Mouse (Mus musculus) forebrain, postnatal 0 days (tissue): ENCODE data around the gene Zc3h18. TPM values are rescaled to one million over a fixed set of nuclear protein-coding genes. Genes with fewer than 3 reads are reported as not detected.

Experiments
- ATAC-seq: fragments of 200-750 bp; cut with Nextera tagmentation; 2 replicates; pipeline ENCODE4 v1.8.0; 2017; ENCODE audit warnings: mild to moderate bottlenecking, moderate library complexity
- DNase-seq: peaks from one replicate; pipeline ENCODE4 v3.0.0-alpha.2; 2015
- H3K27ac ChIP-seq: fragments of 300-500 bp; sonication (generic); 2 replicates; pipeline ENCODE4 v1.5.1; 2014; ENCODE audit warnings: low read depth, mild to moderate bottlenecking, antibody characterized with exemption, low read length, moderate library complexity, mixed read lengths
- H3K27me3 ChIP-seq: fragments of 300-500 bp; sonication (generic); 2 replicates; pipeline ENCODE4 v1.6.1; 2014; ENCODE audit warnings: mild to moderate bottlenecking, low read length, mixed read lengths; ENCODE audit not compliant: insufficient read depth
- H3K36me3 ChIP-seq: fragments of 300-500 bp; sonication (generic); 2 replicates; pipeline ENCODE4 v1.6.1; 2014; ENCODE audit warnings: mild to moderate bottlenecking, moderate library complexity; ENCODE audit not compliant: insufficient read depth
- H3K4me1 ChIP-seq: fragments of 300-500 bp; sonication (generic); 2 replicates; pipeline ENCODE4 v1.6.1; 2014; ENCODE audit warnings: antibody characterized with exemption; ENCODE audit not compliant: insufficient read depth
- H3K4me2 ChIP-seq: fragments of 300-500 bp; sonication (generic); 2 replicates; pipeline ENCODE4 v1.6.1; 2014; ENCODE audit warnings: low read depth, mild to moderate bottlenecking, moderate library complexity
- H3K4me3 ChIP-seq: fragments of 300-500 bp; sonication (generic); 2 replicates; pipeline ENCODE4 v1.5.1; 2014; ENCODE audit warnings: low read depth, low read length, mixed read lengths
- H3K9ac ChIP-seq: fragments of 300-500 bp; sonication (generic); 2 replicates; pipeline ENCODE4 v1.6.1; 2014; ENCODE audit warnings: mild to moderate bottlenecking
- H3K9me3 ChIP-seq: fragments of 300-500 bp; sonication (generic); 2 replicates; pipeline ENCODE4 v1.6.1; 2016; ENCODE audit warnings: low read length
- CTCF ChIP-seq: sonication (generic); IDR thresholded peaks from 2 replicates; pipeline ENCODE4 v1.5.1; 2016; ENCODE audit warnings: antibody characterized with exemption, control low read depth, low read depth
- WGBS: fragments of 180-500 bp; shearing (Covaris S2); extraction: QIAGEN DNeasy Blood & Tissue Kit; methylation state at CpG from one replicate; pipeline ENCODE4 v1.1.7; 2014; 5-methylcytosine and 5-hydroxymethylcytosine counted together
- polyA plus RNA-seq: library from polyadenylated mRNA; unstranded; fragments of >200 nt; fragmentation: Nextera tagmentation; extraction: Ambion mirVana; gene quantifications from 2 replicates; pipeline ENCODE4 v1.2.1, GENCODE M21; 2015
- total RNA-seq: library from RNA; depleted of rRNA; stranded (reverse); fragments of >200 nt; gene quantifications from 2 replicates; pipeline ENCODE4 v1.2.3, GENCODE M21; 2014

Gene Zc3h18
- total and polyA plus RNA-seq, 2 experiments from 2014 or later: 27.3 to 40.9 TPM

DNA sequence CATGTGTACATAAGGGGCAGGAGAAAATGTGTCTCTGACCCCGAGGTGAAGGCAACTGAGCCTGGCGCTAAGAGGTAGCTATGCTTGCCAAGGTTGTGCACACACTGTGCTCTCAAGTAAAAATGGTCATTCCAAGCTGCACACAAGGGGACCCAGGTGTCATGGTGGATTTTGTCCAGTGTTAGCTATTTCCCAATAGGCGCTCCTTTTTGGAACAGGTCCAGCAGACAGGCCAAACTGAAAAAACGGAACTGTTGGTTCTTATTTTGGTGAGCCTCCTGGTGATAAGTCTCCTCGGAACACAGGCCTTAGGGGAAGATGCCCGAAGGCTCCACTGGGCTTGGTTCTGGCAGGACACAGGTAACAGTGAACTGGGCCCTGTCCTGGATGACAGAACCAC, 78.0 kb downstream of the Zc3h18 start:
- H3K27ac ChIP-seq: no peak overlapping the region
- ATAC-seq: no peak
- no peak for TF ChIP-seq CTCF
- no peaks in the 10 kb centered on the region for H3K36me3 ChIP-seq
- no peak for DNase-seq
- H3K4me3 ChIP-seq: no peak overlapping the region
- H3K4me2 ChIP-seq: no peak overlapping the region
- H3K4me1 ChIP-seq: no peaks in the 10 kb centered on the region
- H3K9me3 ChIP-seq: no peaks in the 10 kb centered on the region
- 87% methylated on average over 6 of the region's 6 CpGs for WGBS
- peaks cover under 1% of the 10 kb centered on the region; the same call in 1 of the 2 replicates for H3K27me3 ChIP-seq
- no peak overlapping the region for H3K9ac ChIP-seq

DNA sequence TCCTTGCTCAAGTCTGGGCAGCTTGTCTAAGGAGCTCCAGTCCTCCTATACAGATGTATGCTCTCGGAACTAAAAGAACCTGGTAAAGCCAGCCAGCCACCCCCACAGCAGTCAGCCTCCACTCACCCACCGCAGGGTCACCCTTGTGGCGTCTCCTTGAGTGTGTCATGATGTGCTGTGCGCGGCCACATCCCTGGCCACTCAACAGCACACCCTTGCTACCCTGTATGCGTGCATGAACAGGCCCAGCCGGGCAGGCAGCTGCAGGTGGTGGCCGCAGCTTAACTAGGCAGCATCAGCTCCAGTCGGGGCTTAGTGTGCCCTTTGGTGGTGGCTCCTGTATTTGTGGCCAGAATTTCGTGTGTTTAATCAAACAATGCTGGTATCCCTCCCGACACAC, 80.8 kb downstream of the Zc3h18 start:
- Histone ChIP-seq H3K36me3 (no peaks in the 10 kb centered on the region), H3K9ac (no peak overlapping the region), H3K4me2 (no peak overlapping the region), H3K27ac (no peak overlapping the region), H3K9me3 (no peaks in the 10 kb centered on the region), H3K4me1 (no peaks in the 10 kb centered on the region), H3K4me3 (no peak overlapping the region), H3K27me3 (peaks cover 28% of the 10 kb centered on the region)
- DNase-seq (no peak), ATAC-seq (no peak)
- 76% methylated on average over 11 of the region's 11 CpGs for WGBS
- no peak for TF ChIP-seq CTCF

GRCm38 (mm10) chr8:122459218-122459900, 83.0 kb downstream of the Zc3h18 start:
- 56% methylated on average over 6 of the region's 6 CpGs for WGBS
- H3K27ac ChIP-seq: no peak overlapping the region
- no peak for ATAC-seq
- no peak overlapping the region for H3K9ac ChIP-seq
- H3K4me2 ChIP-seq: no peak overlapping the region
- no peak overlapping the region for H3K4me3 ChIP-seq
- TF ChIP-seq CTCF: peak; percentile 44; the same call in 1 of the 2 replicates
- DNase-seq: no peak
- H3K36me3 ChIP-seq: no peaks in the 10 kb centered on the region
- H3K4me1 ChIP-seq: no peaks in the 10 kb centered on the region
- peaks cover 28% of the 10 kb centered on the region for H3K27me3 ChIP-seq
- no peaks in the 10 kb centered on the region for H3K9me3 ChIP-seq

DNA sequence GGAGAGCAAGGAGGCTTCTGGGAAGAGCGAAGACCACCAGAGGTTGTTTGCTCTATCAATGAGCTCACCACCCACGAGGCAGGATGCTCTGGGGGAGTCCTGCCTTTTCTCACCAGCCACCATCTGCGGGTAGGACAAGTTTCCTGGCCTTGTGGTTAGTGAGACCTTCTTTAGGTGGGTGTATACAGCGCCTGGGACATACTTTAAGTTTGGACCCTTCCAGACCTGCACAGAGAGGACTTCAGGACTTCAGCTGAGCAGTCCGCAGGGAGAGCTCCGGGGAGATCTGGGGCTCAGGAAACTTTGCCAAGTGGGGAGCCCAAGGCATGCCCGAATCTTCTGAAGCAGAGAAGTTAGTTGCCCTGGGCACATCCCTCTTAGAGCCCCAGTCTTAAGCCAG, 83.6 kb downstream of the Zc3h18 start:
- Histone ChIP-seq H3K9me3 (no peaks in the 10 kb centered on the region), H3K4me2 (peak overlapping the region; percentile 59), H3K9ac (no peak overlapping the region), H3K4me1 (no peaks in the 10 kb centered on the region), H3K27ac (no peak overlapping the region), H3K4me3 (peak overlapping the region; percentile 32; the same call in 1 of the 2 replicates), H3K27me3 (peaks cover 28% of the 10 kb centered on the region), H3K36me3 (no peaks in the 10 kb centered on the region)
- TF ChIP-seq CTCF: no peak
- no peak for DNase-seq
- ATAC-seq: no peak
- WGBS: 27% methylated on average over 7 of the region's 7 CpGs

DNA sequence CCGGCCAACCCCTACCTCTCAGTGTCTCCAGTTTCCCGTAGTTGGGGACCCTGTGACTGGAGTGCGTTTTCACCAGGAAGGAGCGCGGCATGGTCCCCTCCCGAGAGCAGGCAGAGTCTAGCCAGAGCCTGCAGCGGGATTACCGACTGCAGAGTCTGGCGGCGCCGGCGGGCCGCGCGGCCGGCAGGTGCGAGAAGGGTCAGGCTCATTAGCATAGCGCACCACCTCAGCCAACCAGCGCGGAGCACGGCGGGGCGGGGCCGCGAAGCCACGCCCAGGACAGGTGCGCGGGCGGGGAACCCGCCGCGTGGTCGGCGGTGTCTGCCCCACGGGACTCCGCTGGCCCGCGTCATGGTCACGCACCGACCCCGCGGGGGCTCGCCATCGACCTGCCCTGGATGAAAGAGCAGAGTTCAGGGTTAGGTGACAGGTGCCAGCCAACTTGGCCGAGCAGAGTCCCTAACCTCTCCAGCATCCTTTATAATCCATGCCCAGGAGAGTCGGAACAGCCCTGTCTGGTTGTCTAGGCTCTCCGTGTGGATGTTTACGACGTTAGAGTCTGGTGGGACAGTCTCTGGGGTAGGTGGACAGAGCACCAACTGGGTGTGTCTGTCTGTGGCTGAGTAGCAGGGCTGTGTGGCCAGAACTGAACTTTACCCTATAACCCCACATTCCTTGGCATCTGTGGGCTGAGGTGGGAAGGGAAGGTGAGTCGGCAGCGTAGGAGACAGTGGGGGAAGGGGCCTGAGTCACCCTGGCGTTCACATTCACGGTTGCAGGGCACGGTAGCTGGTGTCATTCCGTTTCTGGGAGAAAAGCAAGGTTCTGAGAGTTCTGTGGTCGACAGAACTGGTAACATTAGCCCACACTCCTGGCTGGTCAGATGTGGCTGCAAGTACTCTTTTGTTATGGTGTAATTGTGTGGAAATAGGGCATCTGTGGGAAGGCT, 84.4 kb downstream of the Zc3h18 start, which contains the start of gene Snai3:
Gene Snai3, minus strand, starts transcription at position 210 of the 949 bp plus-strand sequence.
- TF ChIP-seq CTCF: no peak
- no peak for DNase-seq

DNA sequence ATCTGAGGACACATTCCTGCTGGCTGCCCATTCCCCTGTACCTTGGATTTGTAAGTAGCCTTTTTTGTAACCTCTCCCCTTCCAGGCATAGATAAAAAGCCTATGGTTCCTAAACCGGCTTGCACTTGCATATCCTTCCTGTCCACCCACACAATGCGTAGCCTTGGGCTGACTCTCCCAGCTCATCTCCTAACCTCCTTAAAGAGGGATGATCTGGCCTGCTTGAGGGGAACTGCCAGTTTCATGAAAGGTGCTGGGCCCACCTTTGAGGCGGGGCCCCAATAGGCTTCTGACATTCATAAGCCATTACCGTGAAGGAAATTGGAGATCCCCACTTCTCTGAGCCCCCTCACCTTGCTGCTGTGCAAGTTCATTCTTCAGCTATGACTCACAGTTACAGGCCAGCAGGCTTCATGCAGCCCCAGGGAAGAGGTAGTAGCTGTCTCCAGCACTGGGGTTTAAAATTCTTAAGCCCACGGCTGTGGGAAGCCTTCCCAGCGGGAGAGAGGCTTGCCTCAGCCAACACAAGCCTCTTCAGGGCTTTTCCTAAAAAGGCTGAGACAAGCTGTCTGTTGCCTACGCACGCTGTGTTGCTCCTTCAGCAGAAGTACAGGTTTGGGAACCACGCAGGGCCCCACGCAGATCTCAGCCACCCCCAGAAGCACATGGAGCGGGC, 85.2 kb downstream of the Zc3h18 start:
- ATAC-seq: no peak
- Histone ChIP-seq H3K4me1 (no peaks in the 10 kb centered on the region), H3K9ac (no peak overlapping the region), H3K4me3 (no peak overlapping the region), H3K36me3 (peaks cover 6% of the 10 kb centered on the region), H3K9me3 (no peaks in the 10 kb centered on the region), H3K27me3 (peaks cover 28% of the 10 kb centered on the region), H3K27ac (no peak overlapping the region), H3K4me2 (no peak overlapping the region)
- 60% methylated on average over 11 of the region's 11 CpGs for WGBS
- TF ChIP-seq CTCF: no peak
- DNase-seq: no peak

More for the DNA sequence above, 84.4 kb downstream of the Zc3h18 start, which contains the start of gene Snai3:
- peak; percentile 54 for ATAC-seq
- Histone ChIP-seq H3K36me3 (no peaks in the 10 kb centered on the region), H3K4me1 (no peaks in the 10 kb centered on the region), H3K9me3 (no peaks in the 10 kb centered on the region), H3K9ac (no peak within 1 kb of the TSS), H3K4me2 (peak within 1 kb of the TSS; percentile 59), H3K4me3 (peak within 1 kb of the TSS; percentile 32), H3K27ac (no peak within 1 kb of the TSS), H3K27me3 (peaks cover 28% of the 10 kb centered on the region)
- 2% methylated on average over 56 of the region's 56 CpGs for WGBS
